Mouse (Mus musculus) adrenal gland, adult (tissue): ENCODE measurements around the gene Igsf3.
A peak's percentile ranks its signal among the peaks of the same experiment; 100 is the strongest.
"Not testable (repeated sequence)": the region's sequence is repeated elsewhere in the genome, so short reads cannot be mapped to it uniquely, and the experiment has no call there.

ENCODE experiments used
- DNase-seq, 2 experiments: peaks; one replicate each; pipeline ENCODE4 v3.0.0; 2022 to 2023; ENCODE audit warnings: low spot score in 1 of 2; ENCODE audit not compliant: inconsistent age in 2 of 2

The Igsf3 gene

DNA sequence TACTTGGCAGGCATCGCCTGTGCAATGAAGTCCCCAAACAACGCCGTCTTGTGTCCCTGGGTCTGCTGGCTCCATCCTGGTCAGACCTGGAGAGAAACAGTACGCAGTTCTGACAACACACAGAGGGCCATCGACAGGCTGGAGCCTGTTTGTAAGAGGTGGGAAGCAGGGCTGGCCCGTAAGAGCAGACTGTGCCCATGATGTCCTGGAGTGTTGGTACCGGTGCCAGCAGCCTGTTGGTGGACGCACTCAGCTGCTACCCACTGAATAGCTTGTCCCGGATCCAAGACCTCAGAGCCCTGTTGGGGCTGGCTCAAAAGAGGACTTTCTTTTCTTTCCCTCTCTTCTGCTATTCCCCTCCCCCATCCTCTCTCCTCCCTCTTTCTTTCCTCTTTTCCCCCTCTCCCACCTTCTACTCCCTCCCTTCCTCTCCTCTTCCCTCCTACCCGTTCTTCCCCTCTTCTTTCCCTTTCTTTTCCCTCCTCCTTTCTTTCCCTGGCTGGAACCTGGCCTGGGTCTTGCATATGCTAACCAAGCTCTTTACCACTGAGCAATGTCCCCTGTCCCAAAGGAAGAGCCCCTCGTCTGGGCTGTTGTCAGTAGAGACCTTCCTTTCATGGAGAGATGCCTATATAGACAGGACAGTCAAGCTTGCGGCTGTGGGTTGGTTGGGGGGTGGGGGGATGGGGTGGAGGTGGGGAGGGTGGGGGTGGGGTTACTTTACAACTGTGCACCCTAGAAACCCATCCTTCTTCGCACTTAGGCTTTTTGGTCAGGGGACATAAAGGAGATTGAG lies 27.9 kb downstream of the Igsf3 start:
- no peak for DNase-seq

DNA sequence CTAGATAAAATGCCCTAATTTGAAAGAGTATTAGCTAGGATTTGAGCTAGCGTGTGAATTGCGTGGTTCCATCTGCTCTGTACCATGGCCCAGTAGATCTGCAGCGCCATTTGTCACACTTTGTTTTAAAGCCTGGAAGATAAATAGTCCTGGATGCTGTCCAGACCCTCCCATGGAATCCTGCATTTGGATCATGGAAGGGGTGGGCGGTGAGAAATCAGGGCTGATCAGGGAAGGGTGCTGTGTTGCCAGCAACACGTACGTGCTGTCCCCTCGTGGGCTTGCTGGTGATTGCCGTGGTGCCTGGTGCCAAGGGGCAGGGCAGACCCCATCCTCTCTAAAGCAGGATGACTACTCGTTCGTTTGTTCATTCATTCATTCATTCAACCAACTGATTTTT lies 28.6 kb downstream of the Igsf3 start:
- peak in 1 of 2 experiments; percentile 38 for DNase-seq

DNA sequence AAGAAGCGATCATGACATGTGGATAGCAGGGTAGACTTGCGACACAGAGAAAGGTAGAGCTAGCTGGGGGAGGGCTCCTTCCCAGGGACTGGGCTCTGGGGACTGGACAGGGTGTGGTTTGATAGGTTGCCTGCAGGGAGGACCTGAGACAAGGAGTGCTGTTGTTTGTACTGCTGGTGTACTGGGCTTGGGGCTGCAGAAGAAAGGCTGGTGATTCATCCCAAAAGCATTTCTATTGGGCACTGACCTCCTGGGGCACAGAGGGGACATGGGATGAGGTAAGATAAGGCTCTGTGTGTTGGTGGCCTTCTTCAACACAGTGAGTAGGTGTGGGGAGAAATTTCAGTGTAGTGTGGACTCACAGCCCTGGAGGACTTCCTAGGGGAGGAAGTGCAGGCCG lies 29.2 kb downstream of the Igsf3 start:
- peak; percentile 51 to 58 for DNase-seq

DNA sequence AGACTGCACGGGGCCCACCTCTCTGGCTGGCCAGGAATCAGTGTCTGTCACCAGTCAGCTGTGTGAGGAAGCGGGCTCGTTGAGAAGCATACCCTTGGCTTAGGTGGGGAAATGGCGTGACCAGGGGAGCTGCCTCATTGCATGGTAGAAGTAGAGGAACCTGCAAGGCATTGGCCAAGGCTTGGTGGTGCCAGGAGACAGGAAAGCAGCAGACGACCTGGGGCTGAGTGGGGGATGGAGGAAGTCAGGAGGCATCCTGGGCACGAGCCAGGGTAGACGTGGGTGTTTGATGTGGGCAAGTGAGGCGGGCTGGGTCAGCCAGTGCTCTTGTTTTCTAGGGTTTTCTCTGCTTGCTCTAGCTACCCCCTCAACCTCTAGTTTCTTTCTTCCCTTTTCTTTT lies 30.7 kb downstream of the Igsf3 start:
- DNase-seq = peak in 1 of 2 experiments; percentile 35

DNA sequence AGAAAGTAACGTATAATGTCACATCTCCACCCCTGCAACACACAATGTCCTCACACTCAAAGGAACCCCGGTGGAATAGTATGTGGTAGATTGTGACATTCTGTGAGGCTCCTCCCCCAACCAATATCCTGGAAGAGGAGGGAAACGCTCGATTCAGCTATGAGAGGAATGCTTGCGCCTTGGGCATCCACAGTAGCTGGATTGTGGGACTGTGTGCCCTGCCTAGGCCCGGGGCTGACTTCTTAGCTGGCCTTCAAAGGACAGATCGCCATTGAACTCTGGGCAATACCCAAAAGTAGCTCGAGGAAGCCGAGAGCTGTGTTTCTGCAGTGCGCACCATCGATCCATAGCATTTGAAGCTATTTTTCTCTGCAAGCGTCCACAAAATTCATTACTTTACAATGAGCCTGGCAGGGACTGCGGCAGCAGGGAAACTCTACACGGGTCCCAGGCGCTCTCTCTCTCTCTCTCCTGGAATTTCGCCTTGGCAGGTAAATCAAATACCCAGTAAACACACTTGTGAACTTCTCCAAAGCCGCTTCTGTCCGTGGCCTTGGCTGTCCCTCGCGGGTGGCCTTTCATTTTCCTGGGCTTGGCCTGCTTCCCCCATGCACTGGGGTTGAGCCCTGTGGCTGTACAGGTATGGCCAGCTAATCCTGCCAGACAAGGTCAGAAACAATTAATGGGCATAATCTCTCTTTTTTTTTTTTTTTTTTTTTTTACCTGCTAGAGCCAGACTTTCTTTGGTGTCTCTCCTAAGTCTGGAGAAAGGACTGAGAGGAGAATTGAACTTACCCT lies 32.3 kb downstream of the Igsf3 start:
- peak; percentile 43 to 59 for DNase-seq

DNA sequence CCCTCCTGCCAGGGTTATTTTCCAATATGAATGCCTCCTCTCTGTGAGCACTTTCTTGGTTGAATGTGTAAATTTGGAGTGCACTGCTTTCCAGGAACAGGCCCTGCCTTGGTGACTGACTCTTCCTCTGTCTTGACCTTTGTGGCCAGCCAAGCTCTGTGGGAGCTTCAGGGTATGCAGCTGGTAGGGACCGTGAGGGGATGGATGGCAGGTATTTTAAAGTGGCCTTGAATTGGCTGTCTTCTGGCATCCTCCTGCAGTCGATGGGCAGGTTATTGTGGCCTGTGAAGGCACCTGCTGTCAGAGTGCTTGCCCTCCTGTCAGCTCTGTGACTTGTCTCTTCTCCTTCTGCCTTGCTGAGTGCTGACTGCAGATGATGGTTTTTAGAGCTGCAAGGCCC lies 33.3 kb downstream of the Igsf3 start:
- DNase-seq = no peak

DNA sequence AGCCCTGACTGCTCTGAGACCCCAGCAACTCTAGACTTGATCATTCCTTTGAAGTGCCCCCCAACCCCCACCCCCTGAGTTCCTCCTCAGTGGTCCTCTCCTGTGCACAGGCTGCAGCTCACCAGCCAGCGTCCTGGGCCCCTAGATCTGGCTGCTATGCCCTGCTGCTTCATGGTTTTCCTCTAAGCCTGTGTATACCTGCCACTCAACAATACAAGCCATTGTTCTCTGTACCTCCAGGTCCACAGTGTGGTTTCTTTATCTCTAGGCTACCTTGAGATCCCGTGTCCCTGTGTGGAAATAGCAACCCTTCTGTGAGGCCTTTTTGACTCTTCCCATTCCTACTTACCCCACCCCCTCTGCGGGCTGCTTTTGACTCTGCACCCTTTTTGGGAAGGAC lies 33.9 kb downstream of the Igsf3 start:
- no peak for DNase-seq

DNA sequence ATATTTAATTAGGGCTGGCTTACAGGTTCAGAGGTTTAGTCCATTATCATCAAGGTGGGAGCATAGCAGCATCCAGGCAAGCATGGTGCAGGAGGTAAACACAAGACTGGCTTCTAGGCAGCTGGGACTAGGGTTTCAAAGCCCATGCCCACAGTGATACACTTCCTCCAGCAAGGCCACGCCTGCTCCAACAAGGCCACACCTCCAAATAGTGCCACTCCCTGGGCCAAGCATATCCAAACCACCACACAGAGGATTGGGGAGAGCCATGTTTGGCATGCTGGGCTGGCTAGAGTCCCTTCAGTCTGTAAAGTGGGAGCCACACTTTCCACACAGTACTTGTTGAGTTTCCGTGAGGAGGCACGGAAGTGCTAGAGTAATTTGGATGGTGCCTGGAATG lies 34.7 kb downstream of the Igsf3 start:
- DNase-seq = peak in 1 of 2 experiments; percentile 39

DNA sequence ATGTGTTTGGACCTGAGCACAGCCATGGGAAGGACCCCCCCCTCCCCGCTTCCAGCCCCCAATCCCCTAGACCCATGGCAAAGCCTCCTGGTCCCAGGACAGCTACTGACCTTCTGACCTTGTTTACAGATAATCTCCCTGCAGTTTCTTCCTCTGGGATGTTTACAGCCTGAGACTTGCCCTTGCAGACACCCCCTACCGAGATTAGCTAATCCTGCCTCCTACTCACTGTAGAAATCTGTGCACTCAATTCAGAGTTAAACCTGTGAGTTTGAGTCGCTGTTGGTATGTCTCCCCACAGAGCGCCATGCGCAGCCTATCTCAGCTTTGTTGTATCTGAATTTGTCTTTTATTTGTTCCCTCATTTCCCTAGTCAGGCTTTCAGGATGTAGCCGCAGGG lies 35.2 kb downstream of the Igsf3 start:
- no peak for DNase-seq

DNA sequence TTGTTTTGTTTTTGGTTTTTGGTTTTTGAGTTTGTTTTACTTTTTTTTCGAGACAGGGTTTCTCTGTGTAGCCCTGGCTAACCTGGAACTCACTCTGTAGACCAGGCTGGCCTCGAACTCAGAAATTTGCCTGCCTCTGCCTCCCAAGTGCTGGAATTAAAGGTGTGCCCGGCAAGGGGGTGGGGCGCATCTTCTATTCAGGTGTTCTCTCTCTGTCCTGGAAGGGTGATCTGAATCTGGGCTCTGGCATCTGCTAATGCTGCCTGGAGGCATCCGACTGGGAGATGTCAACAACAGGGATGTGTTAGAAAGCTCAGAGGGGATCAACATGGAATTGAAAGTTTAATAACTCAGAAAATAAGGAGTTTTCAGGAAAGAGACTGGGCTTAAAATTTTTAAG lies 36.1 kb downstream of the Igsf3 start:
- DNase-seq = not testable (repeated sequence)

DNA sequence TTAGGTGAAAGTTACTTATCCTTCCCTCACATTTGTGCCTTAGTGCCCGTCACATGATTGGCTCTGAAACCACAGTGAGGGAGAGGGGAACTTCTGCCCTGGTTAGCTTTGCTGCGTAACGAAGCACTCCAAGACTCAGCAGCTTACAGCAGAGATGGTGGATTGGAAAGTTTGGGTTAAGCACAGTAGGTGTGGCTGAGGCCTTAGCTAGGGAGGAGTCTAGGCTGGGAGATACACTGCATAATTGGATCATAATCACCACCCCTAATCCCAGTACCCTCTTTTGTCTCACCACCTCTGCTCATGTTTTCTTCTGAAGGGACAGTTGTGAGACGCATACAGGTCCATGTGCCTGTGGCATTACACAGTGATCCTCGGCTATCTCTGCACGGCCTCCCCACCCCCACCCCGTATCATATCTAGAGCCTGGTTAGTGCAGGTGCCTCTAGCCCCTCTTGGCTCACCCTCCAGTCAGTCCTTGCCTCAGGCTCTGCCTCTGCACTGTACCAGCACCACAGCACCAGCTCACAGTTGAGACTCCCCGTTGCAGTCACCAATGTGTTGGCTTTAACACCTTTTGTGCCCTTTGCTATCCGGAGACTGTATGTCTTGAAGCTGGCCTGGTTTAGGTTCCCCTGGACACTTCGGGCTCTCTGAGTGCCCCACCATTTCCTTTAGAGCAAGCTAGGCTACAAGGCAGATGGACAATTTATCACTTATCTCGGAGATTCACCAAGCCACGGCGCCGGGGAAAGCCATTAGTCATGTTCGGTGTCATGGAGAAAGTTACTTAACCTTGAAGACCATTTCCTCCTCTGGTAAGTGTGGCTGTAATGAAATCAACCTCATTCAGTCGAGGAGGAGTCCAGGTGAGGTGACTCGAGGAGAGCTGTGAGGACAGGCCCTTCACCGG lies 42.1 kb downstream of the Igsf3 start:
- no peak for DNase-seq

DNA sequence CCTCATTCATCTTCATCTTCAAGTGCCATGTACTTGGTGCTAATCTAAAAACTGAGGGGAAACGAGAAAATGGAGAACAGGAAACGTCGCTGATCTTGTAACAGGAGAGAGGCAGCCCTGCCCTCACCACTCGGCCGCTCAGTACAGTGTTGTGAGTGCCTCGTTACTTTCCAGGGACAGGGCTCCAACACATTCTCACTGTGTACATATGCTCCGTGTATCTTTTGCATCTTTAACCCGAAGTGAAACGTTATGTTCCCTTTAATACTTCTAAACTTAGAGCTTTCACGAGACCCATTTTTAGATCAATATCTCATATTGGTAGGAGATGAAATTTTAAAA lies 42.7 kb downstream of the Igsf3 start:
- no peak for DNase-seq

DNA sequence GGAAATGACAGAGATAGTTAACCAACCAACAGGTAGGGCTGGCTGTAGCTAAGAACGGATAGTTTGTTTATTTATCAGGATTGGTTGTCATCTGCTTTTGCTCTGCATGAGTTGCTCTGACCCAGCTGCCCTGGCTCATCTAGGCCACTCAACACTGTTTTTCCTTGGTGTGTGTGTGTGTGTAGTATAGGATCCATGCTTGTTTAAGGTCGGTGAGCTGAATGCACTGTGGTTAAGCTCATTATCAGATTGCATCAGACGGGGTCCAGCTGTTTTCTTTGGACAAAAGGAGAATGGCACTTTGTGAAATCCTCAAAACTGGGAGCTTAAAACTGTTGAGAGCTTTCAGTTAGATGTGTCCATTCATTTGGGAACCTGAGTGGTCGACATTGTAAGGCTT lies 46.3 kb downstream of the Igsf3 start:
- DNase-seq = no peak

DNA sequence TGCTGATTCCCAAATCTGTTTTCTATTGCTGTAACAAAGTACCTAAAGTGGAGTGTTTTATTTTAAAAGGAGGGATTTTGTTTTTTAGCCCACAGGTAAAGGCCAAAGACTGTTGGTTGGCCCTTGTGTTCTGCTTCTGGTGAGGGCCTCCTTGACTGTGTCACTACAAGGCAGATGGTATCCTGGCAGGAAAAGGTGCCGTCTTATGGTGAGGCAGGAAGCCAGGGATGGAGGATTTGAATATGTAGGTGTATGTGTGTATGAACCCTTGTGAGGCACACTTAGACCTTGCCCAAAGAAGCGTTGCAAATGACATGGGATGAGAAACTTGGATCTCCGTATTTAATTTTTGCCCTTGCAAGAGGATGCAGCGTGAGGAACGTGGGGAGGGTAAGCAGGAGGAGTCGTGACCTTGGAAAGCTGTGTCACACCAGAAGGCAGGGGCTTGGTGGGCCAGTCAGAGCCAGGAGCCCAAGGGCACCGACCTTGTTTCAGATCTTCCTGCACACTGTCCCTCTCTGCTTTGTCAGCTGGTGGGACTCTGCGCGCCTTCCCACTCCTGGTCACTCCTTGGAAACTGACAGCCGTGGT lies 47.5 kb downstream of the Igsf3 start:
- DNase-seq = peak; percentile 61 to 67

DNA sequence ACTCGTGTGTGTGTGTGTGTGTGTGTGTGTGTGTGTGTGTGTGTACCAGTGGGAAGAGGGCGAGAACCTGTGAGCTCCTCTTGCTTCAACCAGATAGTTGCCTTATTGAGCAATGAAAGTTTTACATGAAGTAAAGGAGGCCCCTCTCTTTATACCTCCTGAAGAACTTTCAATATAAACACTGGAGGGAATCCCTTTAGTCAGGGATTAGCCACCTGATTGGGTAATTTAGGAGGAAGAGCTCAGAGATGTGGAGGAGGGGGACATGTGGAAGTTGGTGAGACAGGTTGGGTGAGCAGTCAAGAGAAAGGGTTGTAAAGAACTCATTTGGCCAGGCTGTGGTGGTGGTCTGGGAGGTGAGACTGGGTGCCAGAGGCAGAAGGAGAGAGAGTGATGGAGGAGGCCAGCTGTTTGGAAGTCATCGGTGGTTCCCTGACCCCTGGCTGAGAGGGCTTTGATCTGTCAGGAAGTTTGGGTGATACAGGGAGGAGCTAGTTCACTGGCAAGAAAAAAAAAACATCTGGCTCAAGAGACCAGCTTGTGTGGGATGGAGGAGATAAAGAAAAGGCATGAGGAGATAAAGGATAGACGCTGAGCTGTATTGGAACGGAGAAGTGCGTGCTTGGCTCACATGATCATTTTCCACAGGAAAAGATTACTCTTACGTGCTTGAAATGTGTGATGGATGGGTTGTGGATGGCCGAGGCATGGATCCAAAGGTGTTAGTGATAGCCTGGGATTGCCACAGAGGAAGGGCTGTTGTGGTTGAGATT lies 53.3 kb downstream of the Igsf3 start:
- peak in 1 of 2 experiments; percentile 58 for DNase-seq

DNA sequence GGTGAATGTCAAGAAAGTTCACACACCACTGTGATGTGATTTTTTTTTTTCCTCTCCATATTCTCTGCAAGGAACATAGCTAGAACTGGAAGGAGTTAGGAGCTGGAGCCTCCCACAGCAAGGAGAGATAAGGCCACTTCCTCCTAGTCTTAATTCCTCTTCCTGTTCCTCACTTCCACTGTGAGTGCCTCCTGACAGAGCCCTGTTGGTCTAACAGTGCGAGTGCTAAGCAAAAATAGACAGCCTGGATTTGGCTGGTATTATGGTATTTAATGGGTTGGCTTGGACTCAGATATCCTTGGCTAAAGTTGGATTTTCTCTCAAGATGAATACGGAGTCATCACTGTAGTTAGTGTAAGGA lies 53.9 kb downstream of the Igsf3 start:
- no peak for DNase-seq

DNA sequence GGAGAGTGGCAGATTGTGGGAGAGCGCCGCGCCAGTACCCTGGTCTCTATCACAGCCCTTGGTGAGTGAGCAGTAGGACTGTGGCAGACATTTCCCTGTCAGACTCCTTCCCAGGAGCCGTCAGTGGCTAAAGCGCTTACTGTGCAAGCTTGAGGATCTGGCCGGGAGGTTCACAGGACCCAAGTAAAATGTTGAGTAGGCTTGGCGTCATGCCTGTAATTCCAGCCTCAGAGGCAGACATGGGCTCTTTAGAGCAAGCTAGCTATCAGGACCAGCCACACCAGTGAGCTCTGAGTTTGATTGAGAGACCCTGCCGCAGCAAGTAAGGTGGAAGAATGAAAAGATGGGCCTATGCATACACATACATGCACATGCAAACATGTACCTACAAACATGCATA lies 58.8 kb downstream of the Igsf3 start:
- no peak for DNase-seq

DNA sequence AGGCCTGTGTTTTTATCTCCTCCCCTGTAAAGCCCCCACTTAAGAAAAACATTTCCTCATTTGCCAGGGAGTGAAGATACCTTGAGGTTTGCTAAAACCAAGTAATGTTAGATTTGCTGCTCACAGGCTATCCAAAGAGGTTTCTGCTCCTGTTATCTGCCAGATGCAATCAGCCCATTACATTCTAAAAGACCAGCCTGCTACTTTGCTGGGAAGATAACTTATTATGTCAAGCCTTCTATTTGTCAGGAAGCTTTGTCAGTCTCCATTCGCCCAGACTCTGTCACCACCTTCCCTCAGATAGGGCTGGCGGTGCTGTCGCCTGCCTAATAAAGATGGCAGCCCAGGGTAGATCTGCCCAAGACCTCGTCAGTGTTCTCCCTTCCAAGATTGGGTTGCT lies 59.6 kb downstream of the Igsf3 start:
- no peak for DNase-seq

DNA sequence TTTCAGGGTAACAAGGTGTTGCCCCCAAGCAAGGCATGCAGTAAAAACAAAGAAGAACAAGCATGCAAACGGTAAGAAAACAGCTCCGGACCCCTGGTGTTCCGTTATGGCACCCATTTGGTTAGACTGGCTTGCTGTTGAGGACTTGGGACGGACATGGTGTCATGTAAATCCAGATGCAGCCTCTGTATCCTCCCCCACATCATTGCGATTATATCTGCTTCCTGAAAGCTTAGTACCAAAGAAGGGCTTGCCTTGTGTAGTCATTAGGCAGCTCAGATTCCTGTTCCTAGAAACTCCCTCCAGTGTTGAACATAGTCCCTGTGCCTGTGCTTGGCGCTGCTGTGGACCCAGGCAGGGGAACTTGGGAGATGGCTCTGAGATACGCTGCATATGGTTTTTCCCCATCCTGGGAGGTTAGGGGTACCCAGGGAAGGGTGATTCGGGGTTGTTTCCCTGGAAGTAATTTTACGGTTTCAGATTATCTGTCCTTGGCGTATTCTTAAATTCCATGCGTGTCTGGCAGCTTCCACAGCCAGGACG lies 60.2 kb downstream of the Igsf3 start:
- DNase-seq = no peak

DNA sequence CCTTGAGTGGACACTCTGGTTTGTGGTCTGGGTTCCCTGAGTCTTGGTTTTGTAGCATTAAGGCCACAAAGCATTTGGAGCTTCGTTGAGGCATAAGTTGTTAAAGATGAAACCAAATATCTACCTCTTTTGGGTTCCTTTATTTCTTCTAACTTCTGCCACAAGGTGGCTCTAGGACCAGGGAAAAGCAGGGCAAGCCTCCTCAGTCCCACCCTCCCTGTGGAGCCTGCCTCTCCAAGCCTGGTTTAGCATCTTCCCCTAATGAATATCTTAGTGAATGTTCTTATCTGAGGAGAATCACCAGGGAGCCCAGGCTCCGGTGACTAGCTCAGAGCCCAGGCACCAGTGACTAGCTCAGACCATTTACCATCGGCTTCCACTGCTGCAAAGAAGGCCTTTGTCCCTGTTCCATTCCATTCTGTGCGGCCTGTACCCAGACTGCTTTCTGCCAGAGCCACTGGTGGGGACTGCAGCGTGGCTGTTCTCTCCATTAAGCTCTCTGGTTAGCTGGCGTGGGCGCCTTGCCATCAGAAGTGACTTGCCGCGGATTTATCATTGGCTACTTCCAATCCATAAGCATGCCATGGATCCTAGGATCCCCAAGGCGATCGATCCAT lies 66.5 kb downstream of the Igsf3 start:
- no peak for DNase-seq
